Mouse (Mus musculus): Measurements from ENCODE around the gene BC107364.
"Not testable (repeated sequence)": the region's sequence is repeated elsewhere in the genome, so short reads cannot be mapped to it uniquely, and the experiment has no call there.

Gene BC107364

GRCm38 (mm10) chr3:96486064-96486827 lies 34.1 kb upstream of the BC107364 start:
- not testable (repeated sequence) for DNase-seq (ENCODE audit: low spot score)

GRCm38 (mm10) chr3:96485361-96485760 lies 33.3 kb upstream of the BC107364 start:
- DNase-seq (ENCODE audit: low spot score), result no peak

GRCm38 (mm10) chr3:96484921-96485320 lies 32.8 kb upstream of the BC107364 start:
- DNase-seq (ENCODE audit: low spot score), result no peak

- no peak for DNase-seq (ENCODE audit: low spot score)
Measured at GRCm38 (mm10) chr3:96483946-96484345, 31.8 kb upstream of the BC107364 start.

- not testable (repeated sequence) for DNase-seq (ENCODE audit: low spot score)
Measured at GRCm38 (mm10) chr3:96483044-96483443, 30.9 kb upstream of the BC107364 start.

GRCm38 (mm10) chr3:96482451-96482850 lies 30.3 kb upstream of the BC107364 start:
- DNase-seq (ENCODE audit: low spot score), result no peak

- no peak for DNase-seq (ENCODE audit: low spot score)
Measured at GRCm38 (mm10) chr3:96481856-96482255, 29.8 kb upstream of the BC107364 start.

GRCm38 (mm10) chr3:96480684-96481270 lies 28.7 kb upstream of the BC107364 start:
- DNase-seq (ENCODE audit: low spot score), result no peak

- no peak for DNase-seq (ENCODE audit: low spot score)
Measured at GRCm38 (mm10) chr3:96479249-96479648, 27.1 kb upstream of the BC107364 start.

- no peak for DNase-seq (ENCODE audit: low spot score)
Measured at GRCm38 (mm10) chr3:96477558-96477957, 25.5 kb upstream of the BC107364 start.

- no peak for DNase-seq (ENCODE audit: low spot score)
Measured at GRCm38 (mm10) chr3:96477084-96477483, 25.0 kb upstream of the BC107364 start.

- no peak for DNase-seq (ENCODE audit: low spot score)
Measured at GRCm38 (mm10) chr3:96474909-96475655, 23.0 kb upstream of the BC107364 start.

- DNase-seq (ENCODE audit: low spot score), result not testable (repeated sequence)
Measured at GRCm38 (mm10) chr3:96473556-96473955, 21.4 kb upstream of the BC107364 start.

- no peak for DNase-seq (ENCODE audit: low spot score)
Measured at GRCm38 (mm10) chr3:96472066-96472465, 20.0 kb upstream of the BC107364 start.

GRCm38 (mm10) chr3:96469626-96470025 lies 17.5 kb upstream of the BC107364 start:
- DNase-seq (ENCODE audit: low spot score), result no peak

- not testable (repeated sequence) for DNase-seq (ENCODE audit: low spot score)
Measured at GRCm38 (mm10) chr3:96468335-96468734, 16.2 kb upstream of the BC107364 start.

- DNase-seq (ENCODE audit: low spot score), result no peak
Measured at GRCm38 (mm10) chr3:96467641-96468040, 15.5 kb upstream of the BC107364 start.

GRCm38 (mm10) chr3:96463891-96464290 lies 11.8 kb upstream of the BC107364 start:
- no peak for DNase-seq (ENCODE audit: low spot score)

GRCm38 (mm10) chr3:96460568-96460870 lies 8.4 kb upstream of the BC107364 start:
- not testable (repeated sequence) for DNase-seq (ENCODE audit: low spot score)

GRCm38 (mm10) chr3:96459757-96460567 lies 7.9 kb upstream of the BC107364 start:
- DNase-seq (ENCODE audit: low spot score), result not testable (repeated sequence)

GRCm38 (mm10) chr3:96458886-96459439 lies 6.9 kb upstream of the BC107364 start:
- not testable (repeated sequence) for DNase-seq (ENCODE audit: low spot score)

GRCm38 (mm10) chr3:96458008-96458407 lies 5.9 kb upstream of the BC107364 start:
- DNase-seq (ENCODE audit: low spot score), result not testable (repeated sequence)
